Mouse (Mus musculus) bone marrow macrophage, adult 2 months (primary cell): Measurements from ENCODE around the gene Lama2.

Experiments used
- CTCF ChIP-seq: IDR thresholded peaks from 2 replicates; pipeline ENCODE4 v1.5.1; 2012; ENCODE audit warnings: low read depth, mild to moderate bottlenecking, low read length, moderate library complexity
- POLR2A ChIP-seq: IDR thresholded peaks from 2 replicates; pipeline ENCODE4 v1.6.1; 2012; ENCODE audit warnings: mild to moderate bottlenecking, low read depth, low read length, borderline replicate concordance

- no peak for TF ChIP-seq CTCF
- TF ChIP-seq POLR2A: no peak
Measured at GRCm38 (mm10) chr10:27595675-27596074, 23.9 kb downstream of the Lama2 start.
